Mouse (Mus musculus): ENCODE measurements at regions not wholly inside any gene's neighbourhood (a gene's known extent, or its start where the extent isn't known, plus 50 kb on each side); places are given as distances from the start of the nearest gene placed in this dataset.

GRCm38 (mm10) chr3:115590716-115591115 is 124.2 kb downstream of the S1pr1 start:
- in situ Hi-C loops (cut with MboI; ENCODE audit: low pct_ligation_motif_present, low pct_unique_long_range_greater_than_20kb, low sequenced_read_pairs) = no loop called here
- DNase-seq (ENCODE audit: extremely low read depth) = no peak

GRCm38 (mm10) chr3:115588585-115588984 is 126.3 kb downstream of the S1pr1 start:
- H3K27me3 ChIP-seq (replicated peaks) = peaks cover 2% of the 10 kb centered on the region
- H3K36me3 ChIP-seq (replicated peaks in 1 of 2; ENCODE audit: control insufficient read depth in 1 of 2, insufficient read depth in 1 of 2, low read length in 1 of 2) = no peaks in the 10 kb centered on the region
- TF ChIP-seq RAD21 (IDR thresholded peaks at IDR 0.05; ENCODE audit: low read depth, low read length) = no peak
- no peak for TF ChIP-seq TBP (conservative IDR thresholded peaks at IDR 0.05; ENCODE audit: low read depth, low read length)
- no peak for TF ChIP-seq MYC (IDR thresholded peaks at IDR 0.05; ENCODE audit: low read depth, low read length)
- TF ChIP-seq SIN3A (IDR thresholded peaks at IDR 0.05; ENCODE audit: low read length) = no peak
- TF ChIP-seq IRF4 (IDR thresholded peaks at IDR 0.05; ENCODE audit: low read depth, low read length) = no peak
- no peak for TF ChIP-seq MAX (IDR thresholded peaks at IDR 0.05; ENCODE audit: low read length)
- TF ChIP-seq CHD2 (IDR thresholded peaks at IDR 0.05; ENCODE audit: low read length) = no peak
- no peak for TF ChIP-seq GABPA (IDR thresholded peaks at IDR 0.05; ENCODE audit: insufficient replicate concordance, low read depth, low read length)
- no peak for TF ChIP-seq ETS1 (conservative IDR thresholded peaks at IDR 0.05; ENCODE audit: low read depth, low read length)
- no peak for TF ChIP-seq MXI1 (IDR thresholded peaks at IDR 0.05; ENCODE audit: low read depth, low read length)
- no peak for TF ChIP-seq E2F4 (IDR thresholded peaks at IDR 0.05; ENCODE audit: insufficient replicate concordance, low read depth, low read length)
- TF ChIP-seq USF2 (conservative IDR thresholded peaks at IDR 0.05; ENCODE audit: low read depth, low read length) = no peak
- no peak for TF ChIP-seq EP300 (IDR thresholded peaks at IDR 0.05; ENCODE audit: low read length)
- TF ChIP-seq ZKSCAN1 (IDR thresholded peaks at IDR 0.05; ENCODE audit: borderline replicate concordance, low read depth, low read length) = no peak
- TF ChIP-seq MAZ (IDR thresholded peaks at IDR 0.05; ENCODE audit: low read depth, low read length) = no peak
- dilution Hi-C loops (cut with MboI; ENCODE audit: extremely low pct_ligation_motif_present, extremely low pct_unique_long_range_greater_than_20kb, low sequenced_read_pairs) = no loop called here
- H3K9ac ChIP-seq (ENCODE audit: insufficient read depth, low read depth) = no peak overlapping the region
- H3K79me2 ChIP-seq (replicated peaks; ENCODE audit: control insufficient read depth, extremely low read depth, insufficient read depth, poor library complexity, severe bottlenecking) = no peaks in the 10 kb centered on the region
- no peak overlapping the region for H3K27ac ChIP-seq (ENCODE audit: insufficient read depth, low read depth)
- in situ Hi-C loops (cut with MboI; ENCODE audit: low pct_ligation_motif_present, low pct_unique_long_range_greater_than_20kb, low sequenced_read_pairs) = no loop called here
- no peak for DNase-seq (ENCODE audit: extremely low read depth)
- H3K4me3 ChIP-seq (replicated peaks in 1 of 3; ENCODE audit: low read depth in 2 of 3, low read length in 2 of 3, poor library complexity in 1 of 3) = no peak overlapping the region
- H3K9me3 ChIP-seq (replicated peaks; ENCODE audit: low read length) = no peaks in the 10 kb centered on the region
- no peak overlapping the region for H3K4me2 ChIP-seq (ENCODE audit: insufficient read depth, low read depth, poor library complexity, severe bottlenecking)
- no peaks in the 10 kb centered on the region for H3K4me1 ChIP-seq (ENCODE audit: control insufficient read depth in 1 of 2, insufficient read depth in 2 of 2)

More at GRCm38 (mm10) chr3:115590716-115591115, 124.2 kb downstream of the S1pr1 start:
- Histone ChIP-seq H3K9me3 (replicated peaks; ENCODE audit: low read length) (no peaks in the 10 kb centered on the region), H3K27me3 (replicated peaks) (peaks cover 2% of the 10 kb centered on the region), H3K9ac (ENCODE audit: insufficient read depth, low read depth) (no peak overlapping the region), H3K4me3 (replicated peaks in 1 of 3; ENCODE audit: low read depth in 2 of 3, low read length in 2 of 3, poor library complexity in 1 of 3) (no peak overlapping the region), H3K4me2 (ENCODE audit: insufficient read depth, low read depth, poor library complexity, severe bottlenecking) (no peak overlapping the region), H3K27ac (ENCODE audit: insufficient read depth, low read depth) (no peak overlapping the region), H3K4me1 (ENCODE audit: control insufficient read depth in 1 of 2, insufficient read depth in 2 of 2) (no peaks in the 10 kb centered on the region), H3K36me3 (replicated peaks in 1 of 2; ENCODE audit: control insufficient read depth in 1 of 2, insufficient read depth in 1 of 2, low read length in 1 of 2) (no peaks in the 10 kb centered on the region), H3K79me2 (replicated peaks; ENCODE audit: control insufficient read depth, extremely low read depth, insufficient read depth, poor library complexity, severe bottlenecking) (no peaks in the 10 kb centered on the region)
- dilution Hi-C loops (cut with MboI; ENCODE audit: extremely low pct_ligation_motif_present, extremely low pct_unique_long_range_greater_than_20kb, low sequenced_read_pairs) = no loop called here
- TF ChIP-seq E2F4 (IDR thresholded peaks at IDR 0.05; ENCODE audit: insufficient replicate concordance, low read depth, low read length) (no peak), POLR2AphosphoS2 (IDR thresholded peaks at IDR 0.05; ENCODE audit: low read depth, low read length) (no peak), JUN (IDR thresholded peaks at IDR 0.05; ENCODE audit: insufficient read depth, low read depth, low read length) (no peak), TBP (conservative IDR thresholded peaks at IDR 0.05; ENCODE audit: low read depth, low read length) (no peak), MYC (IDR thresholded peaks at IDR 0.05; ENCODE audit: low read depth, low read length) (no peak), SMC3 (IDR thresholded peaks at IDR 0.05; ENCODE audit: low read depth, low read length) (no peak), KAT2A (IDR thresholded peaks at IDR 0.05; ENCODE audit: insufficient replicate concordance, low read length) (no peak), ZMIZ1 (IDR thresholded peaks at IDR 0.05; ENCODE audit: low read depth, low read length) (no peak), JUND (conservative IDR thresholded peaks at IDR 0.05; ENCODE audit: low read depth, low read length) (no peak), RCOR1 (conservative IDR thresholded peaks at IDR 0.05; ENCODE audit: low read depth, low read length) (no peak), MAFK (IDR thresholded peaks at IDR 0.05; ENCODE audit: insufficient replicate concordance, low read length) (no peak), PAX5 (IDR thresholded peaks at IDR 0.05; ENCODE audit: low read length) (no peak), SIN3A (IDR thresholded peaks at IDR 0.05; ENCODE audit: low read length) (no peak), ZC3H11A (IDR thresholded peaks at IDR 0.05; ENCODE audit: low read depth, low read length) (no peak), UBTF (IDR thresholded peaks at IDR 0.05; ENCODE audit: low read depth, low read length) (no peak), POLR2A (IDR thresholded peaks at IDR 0.05; ENCODE audit: low read depth, low read length) (no peak)

Measured in CH12.LX (cell line).